ENCODE assay signal across 27 mouse cellular contexts in genomic region chr8:93674721-93675120, GRCm38 (mm10).
DNase-seq lines count a peak whose midpoint lies in the region; ATAC-seq lines count a peak whose summit lies in the region.
"Had no signal": no experiment of that assay in that cellular context is flagged by ENCODE, and none has a peak within 500 bp of the region (broad histone marks: within the 10 kb centered on the region; RNA-seq: fewer than 3 reads in every experiment).

No protein-coding gene starts in this region.

- H3K9ac ChIP-seq in heart, embryonic 11.5 days (ENCODE audit: low read depth, low read length): no peak overlapping the region
- H3K9ac ChIP-seq: embryonic facial prominence, embryonic 13.5 days; forebrain, embryonic 12.5 days; forebrain, embryonic 15.5 days; hindbrain, embryonic 12.5 days; hindbrain, embryonic 15.5 days had no signal

- ATAC-seq in heart, embryonic 11.5 days (replicated peaks; ENCODE audit: insufficient number of reproducible peaks, low FRiP score, low TSS enrichment): no peak
- ATAC-seq: forebrain, embryonic 15.5 days had no signal

- WGBS in heart, embryonic 11.5 days (ENCODE audit: insufficient replicate concordance): 63% methylated on average over 3 of the region's 3 CpGs

- no peaks in the 10 kb centered on the region for H3K36me3 ChIP-seq in heart, embryonic 11.5 days (ENCODE audit: control insufficient read depth, insufficient read depth, low read length)
- H3K36me3 ChIP-seq: embryonic facial prominence, embryonic 10.5 days; embryonic facial prominence, embryonic 13.5 days; forebrain, embryonic 12.5 days; forebrain, embryonic 15.5 days; G1E; heart, embryonic 10.5 days; hindbrain, embryonic 12.5 days; hindbrain, embryonic 15.5 days had no signal

- no peaks in the 10 kb centered on the region for H3K27me3 ChIP-seq in heart, embryonic 11.5 days (ENCODE audit: control insufficient read depth, insufficient read depth, low read length)
- H3K27me3 ChIP-seq: CH12.LX; embryonic facial prominence, embryonic 13.5 days; forebrain, embryonic 12.5 days; forebrain, embryonic 15.5 days; hindbrain, embryonic 12.5 days; hindbrain, embryonic 15.5 days had no signal

- DNase-seq in heart, adult 11 months: peak; percentile 66
- peak; percentile 59 for DNase-seq in layer of hippocampus, adult 9-11 months
- DNase-seq in layer of hippocampus, postnatal 10 days (ENCODE audit: low spot score in 2 of 2): no peak
- DNase-seq in Muller cell, postnatal 12 days (ENCODE audit: inconsistent ontology term): peak; percentile 24
- DNase-seq in gastrocnemius, postnatal 10 days: no peak
- DNase-seq: adrenal gland, adult 2 months; adrenal gland, postnatal 14 days; B cell, adult 2 months; cerebellum, adult 11-12 months; cerebellum, adult 8-10 months; cerebellum, postnatal 10 days; cerebellum, postnatal 36 days; embryo, embryonic 11 days; gastrocnemius, adult 2 months; gastrocnemius, postnatal 25 days; heart, adult 2 months had no signal

- H3K4me3 ChIP-seq in heart, embryonic 11.5 days (ENCODE audit: low read depth, low read length): no peak overlapping the region
- H3K4me3 ChIP-seq: embryonic facial prominence, embryonic 10.5 days; embryonic facial prominence, embryonic 13.5 days; erythroblast, embryonic 14.5 days; forebrain, embryonic 12.5 days; forebrain, embryonic 15.5 days; gastrocnemius, adult 2 months; heart, adult 2 months; heart, embryonic 10.5 days; hindbrain, embryonic 12.5 days; hindbrain, embryonic 15.5 days had no signal

- no peaks in the 10 kb centered on the region for H3K9me3 ChIP-seq in heart, embryonic 11.5 days (replicated peaks; ENCODE audit: control insufficient read depth, low read length)
- H3K9me3 ChIP-seq: embryonic facial prominence, embryonic 10.5 days; embryonic facial prominence, embryonic 13.5 days; forebrain, embryonic 12.5 days; forebrain, embryonic 15.5 days; heart, embryonic 10.5 days; hindbrain, embryonic 12.5 days; hindbrain, embryonic 15.5 days had no signal

- no peak overlapping the region for H3K4me2 ChIP-seq in heart, embryonic 11.5 days
- H3K4me2 ChIP-seq: embryonic facial prominence, embryonic 13.5 days; forebrain, embryonic 12.5 days; forebrain, embryonic 15.5 days; hindbrain, embryonic 12.5 days; hindbrain, embryonic 15.5 days had no signal

- H3K27ac ChIP-seq in heart, embryonic 11.5 days (ENCODE audit: low read depth, low read length): no peak overlapping the region
- H3K27ac ChIP-seq: embryonic facial prominence, embryonic 10.5 days; embryonic facial prominence, embryonic 13.5 days; forebrain, embryonic 12.5 days; forebrain, embryonic 15.5 days; gastrocnemius, adult 2 months; heart, adult 2 months; heart, embryonic 10.5 days; hindbrain, embryonic 12.5 days; hindbrain, embryonic 15.5 days had no signal

- no peaks in the 10 kb centered on the region for H3K4me1 ChIP-seq in heart, embryonic 11.5 days (ENCODE audit: control insufficient read depth, insufficient read depth, low read length)
- H3K4me1 ChIP-seq: embryonic facial prominence, embryonic 10.5 days; embryonic facial prominence, embryonic 13.5 days; forebrain, embryonic 12.5 days; forebrain, embryonic 15.5 days; heart, embryonic 10.5 days; hindbrain, embryonic 12.5 days; hindbrain, embryonic 15.5 days had no signal

Comparison
In these comparisons a context has a peak if more than half of its experiments do, and no peak if none do; other contexts are left out.
1. DNase-seq: peak in heart, adult 11 months (single experiment), layer of hippocampus, adult 9-11 months (single experiment) and Muller cell, postnatal 12 days (single experiment); none in layer of hippocampus, postnatal 10 days (0 of 2) and gastrocnemius, postnatal 10 days (single experiment).